Mouse (Mus musculus): ENCODE data around the gene Stx4a.

The Stx4a gene

GRCm38 (mm10) chr7:127898179-127898956 is 74.3 kb downstream of the Stx4a start:
- DNase-seq (ENCODE audit: low spot score in 2 of 2): no peak
